Mouse (Mus musculus) hematopoietic stem cell, adult 5-6 weeks (primary cell): ENCODE measurements around the gene Lgals3bp. TPM values are rescaled to one million over a fixed set of nuclear protein-coding genes. Genes with fewer than 3 reads are reported as not detected.

Experiments
- ATAC-seq, 2 experiments: fragments of 125-278 bp in 1 of 2; replicated peaks in 1 of 2; 2 replicates each; pipeline ENCODE4 v1.8.0; 2016 to 2017; ENCODE audit warnings: inconsistent platforms in 2 of 2, mild to moderate bottlenecking in 2 of 2, moderate number of reproducible peaks in 2 of 2, low read depth in 1 of 2, moderate TSS enrichment in 1 of 2; ENCODE audit not compliant: low FRiP score in 2 of 2, poor library complexity in 2 of 2, severe bottlenecking in 2 of 2, insufficient read depth in 1 of 2, low TSS enrichment in 1 of 2
- total RNA-seq: library from RNA; stranded (forward); fragments of 172-1452, 232-1000 nt; gene quantifications from 2 replicates; pipeline ENCODE4 v1.2.3, GENCODE M21; 2017

The Lgals3bp gene
- total RNA-seq, 1 experiment from 2014 or later = 164 TPM

DNA sequence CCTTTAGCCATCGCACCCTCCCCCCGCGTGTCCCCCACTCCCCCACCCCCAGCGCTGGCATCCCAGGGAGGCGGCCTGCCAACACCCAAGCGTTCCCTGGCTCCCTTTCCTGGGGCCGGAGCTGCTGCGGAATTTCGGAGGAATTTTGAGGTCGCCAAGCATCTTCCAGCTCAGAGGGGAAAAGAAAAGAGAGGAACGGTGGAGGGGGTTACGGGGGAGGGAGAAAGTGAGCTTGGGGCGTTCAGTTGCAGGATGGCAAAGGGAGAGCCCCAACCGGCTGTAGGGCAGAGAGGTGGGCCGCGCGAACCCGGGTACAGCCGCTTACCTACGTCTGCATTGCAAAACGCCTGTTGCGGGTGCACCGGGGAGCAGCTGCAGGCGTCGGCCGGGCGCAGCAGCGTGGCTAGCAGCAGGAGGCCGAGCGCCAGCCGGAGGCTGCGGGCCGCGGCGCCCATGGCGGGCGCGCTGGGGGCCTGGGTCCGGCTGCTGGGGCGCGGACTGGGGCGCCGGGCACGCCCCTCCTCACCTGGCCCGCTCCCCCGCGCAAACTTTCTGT is 47.2 kb downstream of the Lgals3bp start:
- no peak for ATAC-seq

DNA sequence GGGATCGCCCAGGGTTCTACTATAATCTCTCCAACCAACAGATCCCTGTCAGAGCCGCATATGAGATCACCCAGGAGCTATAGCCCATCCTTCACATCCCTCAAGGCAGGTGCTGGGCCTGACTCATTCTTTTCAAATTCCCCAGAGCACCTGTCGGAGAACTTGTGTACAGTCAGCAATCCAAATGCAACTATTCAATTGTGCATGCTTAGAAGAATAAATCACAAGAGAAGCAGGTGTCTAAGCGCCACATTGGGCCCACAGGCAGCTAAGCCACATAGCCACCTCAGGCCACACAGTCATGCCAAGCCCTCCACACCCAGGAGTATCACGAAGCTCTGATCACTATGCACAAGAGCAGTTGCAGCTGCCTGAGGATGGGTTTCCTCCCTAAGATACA is 52.4 kb downstream of the Lgals3bp start:
- ATAC-seq = no peak

DNA sequence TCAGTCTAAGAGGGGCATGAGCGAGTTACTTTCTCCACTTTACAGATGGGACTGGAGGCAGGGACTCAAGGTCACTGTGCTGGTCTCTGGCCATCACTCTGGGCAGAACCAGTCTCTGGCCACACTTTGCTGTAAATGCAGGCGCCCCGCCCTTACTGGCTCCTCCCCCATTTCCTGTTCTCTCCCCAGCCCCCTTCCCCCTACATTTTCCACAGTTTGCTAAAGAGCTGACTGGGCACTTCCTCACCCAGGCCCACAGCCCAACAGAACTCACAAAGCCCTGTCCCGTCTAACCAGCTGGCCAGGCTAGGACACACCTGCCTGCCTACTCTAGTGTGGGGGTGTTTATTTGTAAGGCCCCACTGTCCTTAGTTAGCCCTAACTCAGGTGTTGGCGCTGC is 53.0 kb downstream of the Lgals3bp start:
- peak; percentile 68 to 80 for ATAC-seq

DNA sequence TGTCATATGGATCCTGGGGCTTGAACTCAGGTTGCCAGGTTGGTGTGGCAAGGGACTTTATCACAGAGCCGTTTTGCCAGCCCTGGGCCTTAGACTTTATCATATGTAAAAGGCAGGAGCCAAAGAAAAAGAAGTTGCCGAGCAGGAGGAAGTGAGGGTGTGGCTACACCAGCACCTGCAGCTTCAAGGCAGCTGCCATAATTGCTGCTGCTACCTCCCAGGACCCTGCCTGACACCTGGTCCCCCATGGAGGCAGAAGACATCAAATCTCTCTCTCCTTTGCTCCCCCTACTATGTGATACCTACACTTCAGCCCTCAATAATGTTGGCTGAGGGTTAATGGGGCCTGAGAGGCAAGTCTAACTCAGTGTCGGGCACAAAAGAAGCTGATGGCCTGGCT is 53.5 kb downstream of the Lgals3bp start:
- peak; percentile 13 to 24; a peak in 1 of 4 replicates for ATAC-seq

DNA sequence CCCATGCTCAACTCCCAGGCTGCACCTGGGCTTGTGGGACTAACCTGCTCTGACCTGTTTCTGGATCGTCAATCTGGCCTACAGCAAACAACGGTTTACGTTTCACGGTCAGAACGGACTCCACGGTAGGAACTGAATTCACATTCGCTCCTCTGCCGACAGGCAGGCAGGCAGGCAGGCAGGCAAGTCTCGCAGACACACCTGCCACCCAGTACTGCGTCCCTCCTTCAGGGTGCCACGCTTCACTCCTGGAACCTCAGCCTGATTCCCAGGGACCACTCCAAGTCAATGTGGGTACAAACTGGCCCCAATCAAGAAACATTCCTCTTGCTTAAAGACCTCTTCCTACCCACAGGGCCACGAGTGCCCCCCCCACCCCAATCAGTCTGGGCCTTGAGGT is 54.0 kb downstream of the Lgals3bp start:
- ATAC-seq = no peak

DNA sequence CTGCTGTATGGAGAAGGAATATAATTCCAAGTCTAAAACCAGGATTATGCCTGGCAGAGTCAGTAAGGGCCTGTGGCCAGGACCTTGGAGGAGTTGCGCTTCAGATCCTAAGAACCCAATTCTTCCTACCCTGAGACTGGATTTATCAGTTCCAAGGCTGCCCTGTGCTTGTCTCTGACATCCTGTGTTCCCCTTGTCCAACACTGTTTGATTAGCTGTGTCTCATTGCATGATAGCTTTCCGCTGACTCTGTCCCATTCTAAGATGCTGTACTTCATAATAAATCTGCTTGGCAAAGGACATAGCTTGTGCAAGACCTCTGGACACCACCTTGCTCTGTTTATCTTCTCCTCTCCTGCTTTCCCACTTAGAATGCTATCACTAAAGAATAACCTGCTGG is 54.5 kb downstream of the Lgals3bp start:
- ATAC-seq = no peak

DNA sequence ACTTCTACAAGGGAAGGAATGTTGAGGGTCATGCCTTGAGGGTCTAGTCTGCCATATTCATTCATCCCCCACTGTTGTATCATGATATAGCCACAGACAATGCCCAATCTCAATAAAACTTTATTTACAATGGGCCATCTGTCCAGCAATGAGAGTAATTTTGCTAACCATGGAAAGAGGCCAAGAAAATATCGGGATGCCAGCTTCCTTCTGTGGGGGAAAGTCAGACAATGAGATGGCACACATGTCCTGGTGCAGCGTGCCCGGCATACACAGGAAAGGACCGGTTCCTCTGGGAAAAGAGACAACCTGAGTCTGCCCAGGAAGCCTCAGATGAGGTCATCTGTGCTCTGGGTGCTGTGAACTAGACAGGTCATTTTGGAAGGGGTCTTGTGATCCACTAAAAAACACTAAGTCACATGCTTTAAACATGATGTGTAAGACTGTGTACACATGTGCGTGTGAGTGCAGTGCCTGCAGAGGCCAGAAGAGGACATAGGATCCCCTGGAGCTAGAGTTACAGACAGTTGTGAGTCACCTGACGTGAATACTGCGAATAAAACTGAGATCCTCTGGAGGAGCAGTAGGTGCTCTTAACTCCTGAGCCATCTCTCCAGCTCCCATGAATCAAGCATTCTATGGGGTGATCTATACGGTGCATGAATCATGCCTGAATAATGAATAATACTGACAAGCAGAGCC is 55.3 kb downstream of the Lgals3bp start:
- ATAC-seq = no peak

DNA sequence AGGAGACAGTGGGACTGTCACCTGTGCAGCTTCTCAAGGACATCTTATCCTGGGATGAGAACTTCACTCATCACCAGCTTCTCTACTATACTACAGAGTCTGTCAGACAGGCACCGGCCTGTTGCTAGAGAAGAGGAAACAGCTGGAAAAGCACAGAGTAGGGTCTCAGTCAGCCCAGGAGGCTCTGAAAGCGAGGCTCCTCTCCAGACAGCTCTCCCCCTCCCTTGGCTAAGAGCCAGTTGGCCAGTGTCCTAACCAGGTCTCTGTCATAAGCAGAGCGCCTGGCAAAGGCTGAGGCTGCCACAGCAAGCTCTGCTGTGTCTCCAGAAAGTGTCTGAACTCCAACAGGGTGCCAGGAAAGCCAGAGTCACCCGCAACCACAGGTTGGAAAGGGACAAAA is 56.2 kb downstream of the Lgals3bp start:
- no peak for ATAC-seq

DNA sequence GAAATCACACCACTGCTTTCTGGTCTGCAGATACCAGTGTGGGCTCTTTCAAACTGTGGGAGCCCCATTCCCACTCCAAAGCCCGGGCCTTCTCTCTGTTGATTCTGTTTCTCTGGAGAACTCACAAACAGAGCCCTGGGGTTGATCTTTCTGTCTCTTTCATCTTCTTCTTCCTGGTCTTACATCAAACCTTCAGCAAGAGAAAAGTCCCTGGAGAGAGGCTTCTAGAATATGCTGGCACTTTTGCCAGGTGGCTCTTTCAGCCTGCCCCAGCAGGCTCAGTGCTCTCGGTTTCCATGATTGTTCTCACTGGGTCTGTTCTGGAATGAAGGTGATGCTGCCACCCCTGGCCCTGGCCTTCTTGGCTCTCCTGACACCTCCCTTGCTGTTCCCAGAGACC is 58.3 kb downstream of the Lgals3bp start:
- no peak for ATAC-seq

Other genes with a start within 250 kb of the Lgals3bp start
- 31.0 and 48.1 TPM in 2 replicates for gene Cyth1, start 153.5 kb downstream of the Lgals3bp start, total RNA-seq
- gene Usp36, start 111.8 kb downstream of the Lgals3bp start, total RNA-seq = 20.8 and 22.6 TPM in 2 replicates
- gene Cep295nl, start 59.6 kb downstream of the Lgals3bp start, total RNA-seq = 1.5 and 1.8 TPM in 2 replicates
- gene Timp2, start 46.4 kb downstream of the Lgals3bp start, total RNA-seq = 23.0 TPM in 2 replicates
- gene Cant1, start 17.0 kb upstream of the Lgals3bp start, total RNA-seq = 19.4 and 22.5 TPM in 2 replicates
- gene C1qtnf1, start 26.1 kb upstream of the Lgals3bp start, total RNA-seq = not detected in 2 replicates
- gene Engase, start 74.7 kb upstream of the Lgals3bp start, total RNA-seq = 5.9 and 6.7 TPM in 2 replicates